Mouse (Mus musculus) left cerebral cortex, adult 9 months (tissue): ENCODE measurements around the gene Unc13d.
"Not testable (repeated sequence)": the region's sequence is repeated elsewhere in the genome, so short reads cannot be mapped to it uniquely, and the experiment has no call there.

Experiments used
- DNase-seq, 2 experiments: peaks; one replicate each; pipeline ENCODE4 v3.0.0; 2022; ENCODE audit warnings: low spot score in 2 of 2

Unc13d gene

GRCm38 (mm10) chr11:116077446-116078204 is at the start of gene Unc13d:
Gene Unc13d (minus strand): TSS chr11:116077961.
- DNase-seq: no peak

GRCm38 (mm10) chr11:116126261-116126660 is 48.5 kb upstream of the Unc13d start:
- DNase-seq: no peak

DNA sequence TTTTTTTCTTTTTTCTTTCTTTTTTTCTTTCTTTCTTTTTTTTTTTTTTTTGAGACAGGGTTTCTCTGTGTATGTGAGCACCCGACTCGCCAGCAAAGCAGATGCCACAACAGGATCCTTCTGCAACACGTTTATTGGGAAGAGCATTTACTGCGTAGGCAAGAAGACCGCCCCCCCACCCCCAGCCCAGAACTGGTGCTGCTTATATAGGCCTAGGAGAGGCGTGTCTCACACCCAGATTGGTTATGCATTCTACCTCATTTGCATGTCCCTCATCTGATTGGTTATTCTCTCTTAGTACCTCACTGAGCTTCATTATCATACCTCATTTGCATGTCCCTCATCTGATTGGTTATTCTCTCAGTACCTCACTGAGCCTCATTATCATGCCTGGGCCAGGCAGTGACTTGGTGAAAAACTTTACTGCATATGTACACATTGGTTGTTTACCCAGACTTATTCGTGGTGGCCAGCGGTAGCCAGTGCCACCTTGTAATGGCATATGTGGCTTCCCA is 44.0 kb upstream of the Unc13d start:
- not testable (repeated sequence) for DNase-seq

GRCm38 (mm10) chr11:116117819-116118218 is 40.1 kb upstream of the Unc13d start:
- no peak for DNase-seq

DNA sequence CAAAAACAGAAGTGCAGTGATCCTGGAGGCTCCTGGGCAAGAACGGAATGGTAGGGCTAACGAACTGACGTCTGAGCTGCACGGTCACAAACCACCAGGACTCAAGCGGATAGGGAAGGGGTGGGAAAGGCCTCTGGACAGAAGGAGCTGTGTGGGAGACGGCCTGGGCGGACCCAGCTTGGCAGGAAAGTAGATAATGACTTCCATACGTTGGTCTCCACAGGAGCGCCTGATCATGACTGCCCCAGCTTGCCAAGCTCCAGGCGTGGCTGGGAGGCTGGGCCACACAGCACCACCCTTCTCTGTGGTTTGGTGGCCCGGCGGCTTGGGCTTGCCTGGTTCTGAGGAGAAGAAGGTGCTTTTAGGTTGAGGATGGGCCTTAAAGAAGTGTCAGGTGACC is 39.5 kb upstream of the Unc13d start:
- no peak for DNase-seq

GRCm38 (mm10) chr11:116111611-116112203 is 33.9 kb upstream of the Unc13d start:
- DNase-seq: no peak

GRCm38 (mm10) chr11:116111067-116111466 is 33.3 kb upstream of the Unc13d start:
- no peak for DNase-seq

GRCm38 (mm10) chr11:116110540-116110939 is 32.8 kb upstream of the Unc13d start:
- DNase-seq: no peak

- no peak for DNase-seq
Observed at GRCm38 (mm10) chr11:116110131-116110530, 32.4 kb upstream of the Unc13d start.

DNA sequence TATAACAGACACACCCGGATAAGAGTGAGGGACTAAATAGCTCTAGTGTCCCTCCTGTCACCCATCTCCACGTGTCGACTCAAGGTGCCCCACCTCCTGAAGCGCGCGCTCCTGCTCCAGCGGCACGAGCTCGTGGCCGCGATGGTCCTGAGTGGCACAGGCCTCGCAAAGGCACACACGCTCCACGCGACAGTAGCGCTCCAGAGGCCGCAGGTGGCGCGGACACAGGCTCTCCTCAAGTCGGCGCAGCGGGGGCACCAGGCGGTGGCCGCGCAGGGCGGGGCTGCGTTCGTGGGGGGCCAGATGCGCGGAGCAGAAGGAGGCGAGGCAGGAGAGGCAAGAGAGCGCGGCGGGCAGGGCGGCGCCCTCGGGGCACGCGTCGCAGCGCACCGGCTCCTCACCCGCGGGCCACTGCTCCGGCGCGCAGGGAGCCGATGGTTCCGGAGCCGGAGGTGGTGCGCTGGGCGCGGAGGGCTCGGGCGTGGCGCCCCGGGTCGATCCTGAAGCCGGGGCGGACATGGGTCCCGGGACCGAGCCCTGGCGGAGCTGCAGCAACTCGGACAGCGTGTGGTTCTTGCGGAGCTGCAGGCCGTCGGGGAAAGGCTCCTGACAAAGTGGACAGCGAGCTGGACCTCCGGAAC is 31.8 kb upstream of the Unc13d start:
- no peak for DNase-seq

DNA sequence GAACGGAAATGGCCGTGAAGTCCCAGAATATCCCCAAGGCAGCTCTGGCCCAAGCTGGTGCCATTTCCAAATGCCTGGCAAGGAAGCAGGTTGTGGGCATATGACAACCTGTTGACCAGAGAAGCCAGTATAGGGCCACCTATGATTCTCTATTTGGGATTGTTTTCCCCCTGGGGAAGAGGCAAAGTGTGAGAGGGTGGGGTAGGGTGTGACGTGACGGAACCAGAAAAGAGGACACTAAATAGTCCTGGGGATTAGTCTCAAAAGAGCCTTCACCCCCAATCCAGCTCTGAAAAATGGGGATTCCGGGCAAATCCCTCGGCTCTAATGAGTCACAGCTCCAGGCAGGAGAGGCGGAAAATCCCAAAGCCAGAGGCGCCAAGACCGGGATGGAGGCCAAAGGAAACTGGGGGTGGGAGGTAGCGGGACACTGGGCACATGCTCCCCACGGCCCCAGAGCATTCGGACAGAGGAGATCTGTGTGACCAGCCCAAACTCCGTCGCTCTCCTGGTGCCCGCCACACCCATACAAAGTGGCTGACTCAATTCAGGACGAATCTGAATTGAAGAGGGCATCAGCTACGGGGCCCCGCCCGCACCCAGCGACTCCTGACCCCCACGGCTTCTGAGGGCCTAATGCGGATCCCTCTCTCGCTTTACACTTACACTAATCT is 30.8 kb upstream of the Unc13d start:
- DNase-seq: no peak

DNA sequence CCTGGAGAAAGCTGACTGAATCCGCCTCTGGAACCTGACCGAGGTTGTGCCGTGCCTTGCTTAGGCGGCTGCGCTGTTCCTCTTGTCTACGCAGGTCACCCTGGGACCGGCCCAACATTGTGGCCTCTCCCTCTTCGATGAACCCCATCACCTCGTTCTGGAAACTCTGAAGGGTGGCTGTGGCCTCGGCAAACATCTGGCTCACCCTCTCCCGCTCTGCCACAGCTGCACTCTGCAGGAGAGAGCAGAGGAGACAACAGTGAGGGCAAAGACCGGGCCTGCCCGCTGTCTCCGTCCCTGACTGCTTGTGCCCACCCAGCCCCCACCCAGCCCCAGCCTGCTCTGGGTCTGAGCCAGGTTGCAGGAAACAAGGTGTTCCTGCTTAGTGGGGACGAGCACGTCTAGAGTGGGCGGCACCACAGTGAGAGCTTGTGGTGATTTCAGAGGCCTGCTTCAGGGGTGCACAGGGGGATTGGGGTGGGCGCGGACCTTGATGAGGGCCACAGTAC is 30.1 kb upstream of the Unc13d start:
- DNase-seq: no peak

GRCm38 (mm10) chr11:116106963-116107776 is 29.4 kb upstream of the Unc13d start:
- no peak for DNase-seq

DNA sequence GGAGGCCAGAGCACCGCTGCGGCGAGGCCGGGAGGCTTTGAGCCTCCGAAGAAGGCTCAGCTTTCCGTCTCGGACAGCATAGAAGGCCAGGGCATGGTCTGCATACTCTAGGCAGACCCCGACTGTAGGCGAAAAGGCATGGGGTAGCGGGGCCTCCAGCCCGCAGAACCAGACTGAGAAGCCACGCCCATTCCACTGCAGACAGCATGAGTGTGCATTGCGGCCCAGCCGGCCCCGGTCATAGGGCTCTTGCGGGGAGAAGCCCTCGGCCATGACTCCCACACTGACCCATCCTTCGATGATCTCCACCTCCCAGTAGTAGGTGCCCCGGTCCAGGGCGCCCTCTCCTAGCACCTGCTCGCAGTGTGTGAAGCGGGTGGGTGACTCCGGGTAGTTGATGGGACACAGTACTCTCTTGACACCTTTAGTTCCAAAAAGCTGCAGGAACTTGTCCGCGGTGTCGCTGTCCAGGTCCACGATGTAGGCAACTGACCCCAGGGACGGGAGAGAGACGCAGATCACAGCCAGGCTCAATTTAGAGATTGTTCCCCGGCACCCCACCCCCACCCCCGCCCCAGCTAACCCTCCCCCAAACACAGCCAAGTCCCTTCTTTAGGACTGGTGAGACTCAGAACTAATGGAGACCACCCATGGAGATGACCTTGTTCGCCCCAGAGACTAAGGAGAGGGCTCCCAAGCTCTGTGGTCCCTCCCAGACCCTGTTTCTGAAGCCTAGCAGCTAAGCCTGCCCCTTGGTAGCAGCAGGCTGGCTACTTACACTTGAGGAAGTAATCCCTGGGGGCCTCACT is 28.6 kb upstream of the Unc13d start:
- no peak for DNase-seq

- no peak for DNase-seq
Observed at GRCm38 (mm10) chr11:116105065-116105464, 27.3 kb upstream of the Unc13d start.

DNA sequence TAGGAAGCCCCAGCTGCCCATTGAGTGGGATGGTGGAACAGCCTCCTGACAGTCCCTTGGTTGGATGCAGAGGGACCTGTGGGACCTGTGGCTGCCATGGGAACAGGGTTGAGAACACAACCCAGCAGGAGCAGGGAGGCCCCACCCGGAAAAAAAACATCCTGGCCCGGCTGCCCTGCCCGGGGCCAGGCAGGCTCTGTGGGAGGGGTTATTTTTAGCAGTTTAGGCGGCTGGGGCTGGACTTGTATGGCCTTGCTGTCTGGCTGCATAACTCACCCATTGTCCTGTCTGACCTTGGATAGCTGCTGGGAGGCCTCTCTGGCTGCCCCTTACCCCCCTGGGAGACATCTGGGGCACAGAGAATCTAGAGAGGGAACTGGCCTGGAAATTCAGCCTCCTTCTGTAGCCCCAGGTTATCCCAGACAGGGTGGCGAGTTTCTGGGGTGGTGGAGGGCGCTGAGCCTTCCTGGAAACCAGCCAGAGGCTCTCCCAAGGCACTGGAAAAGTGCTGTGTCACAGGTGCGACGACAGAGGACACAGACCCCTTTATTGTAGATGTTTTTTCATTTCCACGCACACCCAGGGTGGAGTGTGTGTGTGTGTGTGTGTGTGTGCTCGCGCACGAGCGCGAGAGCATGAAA is 26.4 kb upstream of the Unc13d start:
- DNase-seq: no peak

- DNase-seq: no peak
Observed at GRCm38 (mm10) chr11:116103572-116103971, 25.8 kb upstream of the Unc13d start.

DNA sequence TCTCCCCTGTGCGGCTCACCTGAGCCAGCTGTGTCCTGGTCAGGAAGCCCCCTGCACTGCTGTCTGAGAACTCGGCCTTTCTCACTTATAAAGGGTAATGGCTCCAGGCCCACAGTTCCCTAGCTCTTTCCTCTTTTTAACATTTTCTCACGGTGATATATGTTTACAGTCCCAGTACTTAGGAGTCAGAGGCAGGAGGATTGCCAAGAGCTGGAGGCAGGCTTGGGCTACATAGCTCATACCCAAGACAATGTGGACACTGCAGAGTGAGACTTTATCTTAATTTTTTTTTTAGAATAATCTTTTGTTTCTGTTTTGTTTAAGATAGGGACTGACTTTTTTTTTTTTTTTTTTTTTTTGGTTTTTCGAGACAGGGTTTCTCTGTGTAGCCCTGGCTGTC is 24.7 kb upstream of the Unc13d start:
- DNase-seq: no peak

DNA sequence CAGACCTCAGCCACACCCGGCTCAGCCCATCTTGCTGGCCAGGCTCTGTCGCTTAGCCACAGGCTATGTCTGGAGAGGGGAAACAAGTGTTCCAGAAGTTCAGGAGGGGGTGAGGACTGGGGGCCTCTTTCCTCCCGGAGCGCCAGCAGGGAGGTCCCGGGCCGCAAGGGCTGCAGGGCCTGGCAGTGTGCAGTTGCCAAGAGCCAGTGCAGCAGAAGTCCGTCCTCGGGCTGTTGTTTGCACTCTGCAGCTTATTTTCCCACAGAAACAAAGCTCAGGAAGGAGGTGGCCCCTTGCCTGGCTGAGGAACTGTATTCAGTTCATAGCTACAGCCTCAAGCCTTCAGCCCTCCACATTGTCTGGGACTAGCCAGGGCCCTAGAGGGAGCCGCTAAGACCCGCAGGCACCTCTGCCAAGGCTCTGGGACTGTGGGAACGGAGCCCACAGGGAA is 24.2 kb upstream of the Unc13d start:
- DNase-seq: no peak

DNA sequence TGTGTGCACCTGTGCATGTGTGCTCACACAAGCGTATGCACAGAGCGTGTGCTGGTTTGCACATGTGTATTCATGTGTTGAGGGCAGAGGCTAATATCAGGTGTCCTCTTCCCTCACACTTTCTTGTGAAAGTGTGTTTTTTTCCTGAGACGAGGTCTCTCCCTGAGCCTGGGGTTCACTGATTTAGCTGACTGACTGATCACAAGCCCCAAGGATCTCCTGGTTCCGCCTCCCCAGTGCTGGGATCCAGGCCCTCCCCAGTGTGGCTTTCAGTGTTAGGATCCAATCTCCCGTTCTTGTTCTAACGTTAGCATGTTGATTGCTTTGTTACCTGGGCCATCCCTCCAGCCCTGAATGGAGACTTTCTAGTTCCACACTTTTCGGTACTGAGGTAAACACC is 23.1 kb upstream of the Unc13d start:
- DNase-seq: no peak
